18 mouse cellular contexts compared by ENCODE assay signal in genomic region chr1:138604736-138605135, GRCm38 (mm10). TPM values are rescaled to one million over a fixed set of nuclear protein-coding genes. Genes with fewer than 3 reads are reported as not detected.
DNase-seq lines count a peak whose midpoint lies in the region; ATAC-seq and TF ChIP-seq lines count a peak whose summit lies in the region.
"Had no signal": no experiment of that assay in that cellular context is flagged by ENCODE, and none has a peak within 500 bp of the region (broad histone marks: within the 10 kb centered on the region; RNA-seq: fewer than 3 reads in every experiment).

No protein-coding gene starts in this region.

- DNase-seq in adrenal gland, adult 2 months: peak; percentile 48
- no peak for DNase-seq in adrenal gland, postnatal 4 days (ENCODE audit: low spot score in 2 of 2)
- peak; percentile 74 for DNase-seq in kidney, adult 2 months
- DNase-seq in kidney, adult 11 months: no peak
- peak; percentile 65 for DNase-seq in NIH3T3 (ENCODE audit: low read depth)
- peak; percentile 29 for DNase-seq in kidney, postnatal 10 days
- DNase-seq in cerebellum, postnatal 10 days: no peak
- DNase-seq: cerebellum, adult 8-10 months; gastrocnemius, postnatal 10 days; lung, postnatal 10 days had no signal

- ATAC-seq in neural tube, embryonic 15.5 days (ENCODE audit: low FRiP score): no peak
- ATAC-seq: midbrain, embryonic 16.5 days had no signal

- H3K36me3 ChIP-seq in kidney, adult 2 months (ENCODE audit: control insufficient read depth, insufficient read depth, low read length): no peaks in the 10 kb centered on the region
- H3K36me3 ChIP-seq in neural tube, embryonic 15.5 days: no peaks in the 10 kb centered on the region
- H3K36me3 ChIP-seq: embryonic facial prominence, embryonic 13.5 days; heart, embryonic 12.5 days; liver, embryonic 15.5 days; stomach, embryonic 15.5 days had no signal

- no peak for TF ChIP-seq CTCF in kidney, adult 2 months (conservative IDR thresholded peaks at IDR 0.05; ENCODE audit: insufficient read depth, insufficient read length, low read depth, low read length)

- H3K9ac ChIP-seq in neural tube, embryonic 15.5 days (replicated peaks): no peak overlapping the region
- H3K9ac ChIP-seq: embryonic facial prominence, embryonic 13.5 days; heart, embryonic 12.5 days; hindbrain, embryonic 14.5 days; limb, embryonic 12.5 days; liver, embryonic 15.5 days; stomach, embryonic 15.5 days had no signal

- TF ChIP-seq POLR2A in kidney, adult 2 months (IDR thresholded peaks at IDR 0.05; ENCODE audit: low read depth, low read length): no peak

- H3K9me3 ChIP-seq in neural tube, embryonic 15.5 days (replicated peaks): no peaks in the 10 kb centered on the region
- H3K9me3 ChIP-seq: embryonic facial prominence, embryonic 13.5 days; heart, embryonic 12.5 days; limb, embryonic 12.5 days; liver, embryonic 15.5 days; stomach, embryonic 15.5 days had no signal

- no peak overlapping the region for H3K4me3 ChIP-seq in kidney, adult 2 months (ENCODE audit: insufficient read depth, low read depth, low read length)
- H3K4me3 ChIP-seq in neural tube, embryonic 15.5 days (replicated peaks): no peak overlapping the region
- H3K4me3 ChIP-seq: embryonic facial prominence, embryonic 13.5 days; heart, embryonic 12.5 days; limb, embryonic 12.5 days; liver, embryonic 15.5 days; stomach, embryonic 15.5 days had no signal

- peaks cover 29% of the 10 kb centered on the region for H3K4me1 ChIP-seq in kidney, adult 2 months (ENCODE audit: control insufficient read depth, insufficient read depth, low read length)
- H3K4me1 ChIP-seq in neural tube, embryonic 15.5 days: no peaks in the 10 kb centered on the region
- H3K4me1 ChIP-seq: embryonic facial prominence, embryonic 13.5 days; limb, embryonic 12.5 days; stomach, embryonic 15.5 days had no signal

- H3K27me3 ChIP-seq in kidney, adult 2 months (replicated peaks; ENCODE audit: control insufficient read depth, insufficient read depth, low read length): no peaks in the 10 kb centered on the region
- no peaks in the 10 kb centered on the region for H3K27me3 ChIP-seq in neural tube, embryonic 15.5 days (replicated peaks)
- H3K27me3 ChIP-seq: embryonic facial prominence, embryonic 13.5 days; heart, embryonic 12.5 days; limb, embryonic 12.5 days; liver, embryonic 15.5 days; stomach, embryonic 15.5 days had no signal

- WGBS in kidney, adult 2 months: 16% methylated on average over 2 of the region's 2 CpGs
- 78% methylated on average over 2 of the region's 2 CpGs for WGBS in neural tube, embryonic 15.5 days

- H3K4me2 ChIP-seq in neural tube, embryonic 15.5 days: no peak overlapping the region
- H3K4me2 ChIP-seq: embryonic facial prominence, embryonic 13.5 days; heart, embryonic 12.5 days; hindbrain, embryonic 14.5 days; limb, embryonic 12.5 days; liver, embryonic 15.5 days; stomach, embryonic 15.5 days had no signal

- H3K27ac ChIP-seq in kidney, adult 2 months (ENCODE audit: insufficient read depth, low read depth, low read length): no peak overlapping the region
- H3K27ac ChIP-seq in neural tube, embryonic 15.5 days (replicated peaks): no peak overlapping the region
- H3K27ac ChIP-seq: embryonic facial prominence, embryonic 13.5 days; hindbrain, embryonic 14.5 days; limb, embryonic 12.5 days; liver, embryonic 15.5 days; stomach, embryonic 15.5 days had no signal

RNA-seq across cellular contexts. Expression of gene Nek7, which starts 15.2 kb away (rescaled TPM):
- total RNA-seq in adrenal gland, adult 2 months (2021): 10 to 100 TPM; 49.2 to 52.8 TPM
- polyA plus RNA-seq in adrenal gland, adult 2 months (2012; rRNA removed): 6.3 TPM in 2 replicates
- total RNA-seq in adrenal gland, postnatal 4 days (2021): 10 to 100 TPM; 51.1 to 51.8 TPM
- 14.6 and 17.1 TPM in 2 replicates for polyA plus RNA-seq in kidney, adult 2 months (2012; rRNA removed)
- 10.8 and 16.4 TPM in 2 replicates for polyA plus RNA-seq in neural tube, embryonic 15.5 days (2015; fragmentation: Nextera tagmentation; extraction: Ambion mirVana)

Comparison
In these comparisons a context has a peak if more than half of its experiments do, and no peak if none do; other contexts are left out.
1. DNase-seq: peak in adrenal gland, adult 2 months (single experiment), kidney, adult 2 months (single experiment), NIH3T3 (single experiment) and kidney, postnatal 10 days (single experiment); none in adrenal gland, postnatal 4 days (0 of 2), kidney, adult 11 months (single experiment) and cerebellum, postnatal 10 days (0 of 2).